Mouse (Mus musculus): ENCODE measurements at regions not wholly inside any gene's neighbourhood (a gene's known extent, or its start where the extent isn't known, plus 50 kb on each side); places are given as distances from the start of the nearest gene placed in this dataset.

DNA sequence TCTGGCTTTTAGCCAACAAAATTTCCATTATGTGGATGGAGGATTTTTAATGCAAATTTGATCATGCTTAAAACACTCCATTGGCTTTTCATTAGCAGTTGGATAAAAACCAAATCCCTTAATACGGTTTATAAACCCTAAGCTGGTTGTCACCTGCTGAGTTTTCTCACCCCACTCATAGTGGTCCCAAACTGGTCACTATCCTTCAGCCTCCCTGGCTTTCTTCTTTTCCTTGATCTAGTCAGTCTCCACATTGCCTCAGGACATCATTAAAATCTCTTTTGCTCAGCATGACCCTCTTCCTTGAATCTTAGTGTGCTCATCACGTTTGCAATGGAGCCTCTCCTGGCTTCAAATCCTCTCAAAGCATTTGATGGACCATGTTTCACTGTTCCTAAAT lies 340.9 kb upstream of the Cntn3 start:
- peak; percentile 53; the same call in 1 of the 2 replicates for ATAC-seq
- no peaks in the 10 kb centered on the region for H3K36me3 ChIP-seq
- no peak overlapping the region for H3K27ac ChIP-seq
- no peak overlapping the region for H3K4me2 ChIP-seq (replicated peaks)
- no peaks in the 10 kb centered on the region for H3K4me1 ChIP-seq (replicated peaks)
- no peaks in the 10 kb centered on the region for H3K9me3 ChIP-seq
- no peak overlapping the region for H3K9ac ChIP-seq (replicated peaks)
- no peak overlapping the region for H3K4me3 ChIP-seq (replicated peaks)
- H3K27me3 ChIP-seq: no peaks in the 10 kb centered on the region
- WGBS: 27% methylated on average over 2 of the region's 2 CpGs

DNA sequence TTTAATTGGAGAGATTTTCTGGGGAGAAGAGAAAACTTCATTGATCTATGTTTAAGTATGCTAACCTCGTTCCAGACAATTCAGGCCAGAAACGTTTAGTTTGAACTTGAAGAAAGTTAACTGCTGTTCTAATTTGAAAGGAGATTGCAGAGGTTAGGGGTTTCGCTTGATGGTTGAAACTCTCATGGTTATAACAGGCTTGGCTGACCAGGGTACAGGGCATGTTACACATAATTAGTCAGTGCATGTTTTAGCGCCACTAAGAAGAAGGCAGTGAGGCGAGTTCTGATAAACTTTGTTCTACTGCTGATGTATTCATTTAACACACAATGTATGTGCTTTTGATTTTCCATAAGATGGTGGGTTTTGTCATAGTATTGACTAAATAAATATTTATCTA lies 331.1 kb upstream of the Cntn3 start:
- Histone ChIP-seq H3K9me3 (no peaks in the 10 kb centered on the region), H3K27ac (no peak overlapping the region), H3K4me2 (replicated peaks) (no peak overlapping the region), H3K27me3 (0 out of 2 replicates have a peak, but pooled peaks cover 2% of the 10 kb centered on the region), H3K4me3 (replicated peaks) (no peak overlapping the region), H3K9ac (replicated peaks) (no peak overlapping the region), H3K4me1 (replicated peaks) (0 out of 2 replicates have a peak, but pooled peaks cover 9% of the 10 kb centered on the region), H3K36me3 (no peaks in the 10 kb centered on the region)
- peak; percentile 76; the same call in 1 of the 2 replicates for ATAC-seq
- WGBS: 16% methylated on average over 5 of the region's 5 CpGs

DNA sequence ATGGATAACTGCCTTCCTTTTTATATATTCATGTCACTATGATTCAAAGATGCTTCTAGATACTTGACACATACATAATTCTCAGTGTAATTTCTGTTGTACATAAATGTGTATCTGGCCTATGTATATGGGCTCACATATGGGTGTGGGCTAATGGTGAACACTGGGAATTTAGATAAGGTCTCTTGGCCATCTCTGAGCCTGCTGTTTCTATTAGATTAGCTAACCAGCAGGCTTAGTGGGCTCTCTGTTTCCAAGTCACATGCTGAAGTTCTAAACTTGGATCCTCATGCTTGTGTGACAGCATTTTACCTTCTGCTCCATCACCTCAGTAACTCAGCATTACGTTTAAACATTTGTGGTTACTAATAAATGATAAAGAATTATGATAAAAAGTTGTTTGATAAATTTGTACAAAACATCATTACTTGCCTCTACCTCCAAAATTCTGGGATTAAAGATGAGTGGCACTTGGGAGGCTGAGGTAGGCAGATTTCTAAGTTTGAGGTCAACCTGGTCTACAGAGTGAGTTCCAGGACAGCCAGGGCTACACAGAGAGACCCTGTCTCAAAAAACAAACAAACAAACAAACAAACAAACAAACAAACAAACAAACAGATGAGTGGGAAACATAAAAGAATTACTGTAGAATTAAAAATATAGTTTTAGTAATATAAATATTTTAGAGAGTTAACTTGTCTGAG lies 327.7 kb upstream of the Cntn3 start:
- no peaks in the 10 kb centered on the region for H3K27me3 ChIP-seq
- H3K27ac ChIP-seq: no peak overlapping the region
- no peak overlapping the region for H3K4me3 ChIP-seq (replicated peaks)
- 70% methylated on average over 1 of the region's 1 CpGs for WGBS
- no peaks in the 10 kb centered on the region for H3K9me3 ChIP-seq
- no peak overlapping the region for H3K4me2 ChIP-seq (replicated peaks)
- H3K9ac ChIP-seq (replicated peaks): no peak overlapping the region
- H3K4me1 ChIP-seq (replicated peaks): 0 out of 2 replicates have a peak, but pooled peaks cover 9% of the 10 kb centered on the region
- no peaks in the 10 kb centered on the region for H3K36me3 ChIP-seq
- no peak for ATAC-seq

DNA sequence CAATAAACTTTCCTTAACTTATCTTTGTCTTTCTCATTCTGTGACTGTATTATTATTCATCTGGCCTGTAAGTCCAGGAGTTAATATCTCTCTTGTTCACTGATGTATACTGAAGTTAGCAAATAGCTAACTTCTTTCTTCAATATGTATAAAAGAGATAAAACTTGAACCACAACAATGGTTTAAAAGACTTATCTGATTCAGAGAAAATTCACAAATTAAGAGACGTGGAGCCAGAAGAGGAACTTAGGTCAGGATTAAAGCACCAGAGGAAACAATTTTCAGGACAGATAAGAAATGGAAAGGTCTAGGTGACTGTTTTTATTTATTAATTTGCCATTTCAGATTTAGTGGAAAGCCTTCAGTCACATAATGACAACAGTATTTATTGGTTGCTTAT lies 295.5 kb upstream of the Cntn3 start:
- no peaks in the 10 kb centered on the region for H3K4me1 ChIP-seq (replicated peaks)
- no peak overlapping the region for H3K9ac ChIP-seq (replicated peaks)
- no peaks in the 10 kb centered on the region for H3K9me3 ChIP-seq
- no peaks in the 10 kb centered on the region for H3K27me3 ChIP-seq
- H3K36me3 ChIP-seq: no peaks in the 10 kb centered on the region
- H3K27ac ChIP-seq: no peak overlapping the region
- no peak for ATAC-seq
- no peak overlapping the region for H3K4me2 ChIP-seq (replicated peaks)
- no peak overlapping the region for H3K4me3 ChIP-seq (replicated peaks)
- 69% methylated on average over 1 of the region's 1 CpGs for WGBS

DNA sequence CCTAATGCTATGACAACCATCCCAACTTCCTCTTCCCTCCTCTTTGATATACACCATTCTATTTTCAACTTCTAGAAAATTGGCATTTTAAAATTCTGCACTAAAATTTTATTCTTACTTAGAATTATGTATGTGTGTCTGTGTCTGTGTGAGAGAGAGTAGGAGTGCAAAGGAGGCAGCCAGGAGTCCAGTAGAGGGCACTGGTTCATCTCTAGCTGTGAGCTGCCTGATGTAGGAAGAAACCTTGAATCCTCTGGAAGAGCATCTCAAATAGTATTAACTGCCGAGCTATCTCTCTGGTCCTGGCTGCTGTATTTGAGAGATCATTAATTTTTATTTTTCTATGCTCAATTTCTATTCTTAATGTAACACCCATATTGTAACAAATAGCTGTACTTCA lies 271.6 kb upstream of the Cntn3 start:
- Histone ChIP-seq H3K9me3 (no peaks in the 10 kb centered on the region), H3K4me1 (replicated peaks) (no peaks in the 10 kb centered on the region), H3K27ac (no peak overlapping the region), H3K36me3 (no peaks in the 10 kb centered on the region), H3K9ac (replicated peaks) (no peak overlapping the region), H3K4me3 (replicated peaks) (no peak overlapping the region), H3K27me3 (no peaks in the 10 kb centered on the region), H3K4me2 (replicated peaks) (no peak overlapping the region)
- ATAC-seq: no peak
- WGBS: 39% methylated on average over 1 of the region's 1 CpGs

DNA sequence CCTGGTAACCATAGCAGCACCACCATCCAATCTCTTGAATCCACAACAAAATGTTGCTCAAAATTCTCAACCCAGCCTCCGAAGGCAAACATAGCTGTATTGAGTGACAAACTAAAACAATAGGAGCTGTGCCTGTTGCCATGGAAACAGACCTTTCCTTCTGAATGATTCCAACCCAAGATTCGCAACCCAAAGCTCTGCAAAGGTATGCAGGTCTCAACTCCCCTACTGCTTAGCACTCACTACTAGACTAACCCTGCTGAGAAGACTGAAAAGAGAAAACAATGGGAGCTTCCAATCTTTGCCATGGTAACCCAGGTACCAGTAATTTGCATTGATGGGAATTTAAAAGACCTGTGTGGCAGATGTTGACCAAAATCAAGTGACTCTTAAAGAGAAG lies 260.2 kb upstream of the Cntn3 start:
- WGBS: 8% methylated on average over 2 of the region's 2 CpGs
- no peak overlapping the region for H3K9ac ChIP-seq (replicated peaks)
- H3K27me3 ChIP-seq: no peaks in the 10 kb centered on the region
- H3K36me3 ChIP-seq: no peaks in the 10 kb centered on the region
- no peaks in the 10 kb centered on the region; the same call in 1 of the 2 replicates for H3K4me1 ChIP-seq (replicated peaks)
- H3K9me3 ChIP-seq: no peaks in the 10 kb centered on the region
- ATAC-seq: 0 out of 2 replicates have a peak, but pooled peaks have one; percentile 43
- no peak overlapping the region for H3K4me2 ChIP-seq (replicated peaks)
- H3K4me3 ChIP-seq (replicated peaks): no peak overlapping the region
- H3K27ac ChIP-seq: no peak overlapping the region
